Mouse (Mus musculus) thymus, adult 18-20 months (tissue): Measurements from ENCODE around the gene Tenm4.

Experiments
- DNase-seq, 2 experiments: peaks; one replicate each; pipeline ENCODE4 v3.0.0; 2022; ENCODE audit warnings: mixed read lengths in 2 of 2

The Tenm4 gene

GRCm38 (mm10) chr7:96752776-96753175 is 581.7 kb downstream of the Tenm4 start:
- DNase-seq: no peak

- no peak for DNase-seq
Observed at GRCm38 (mm10) chr7:96753335-96754095, 582.5 kb downstream of the Tenm4 start.

GRCm38 (mm10) chr7:96754175-96754574 is 583.1 kb downstream of the Tenm4 start:
- DNase-seq: no peak

- DNase-seq: no peak
Observed at GRCm38 (mm10) chr7:96755459-96756094, 584.5 kb downstream of the Tenm4 start.

- DNase-seq: no peak
Observed at GRCm38 (mm10) chr7:96756104-96756742, 585.2 kb downstream of the Tenm4 start.

- DNase-seq: no peak
Observed at GRCm38 (mm10) chr7:96757067-96757466, 586.0 kb downstream of the Tenm4 start.

GRCm38 (mm10) chr7:96760208-96760607 is 589.2 kb downstream of the Tenm4 start:
- no peak for DNase-seq

- no peak for DNase-seq
Observed at GRCm38 (mm10) chr7:96761151-96761550, 590.1 kb downstream of the Tenm4 start.

- DNase-seq: no peak
Observed at GRCm38 (mm10) chr7:96765321-96765960, 594.4 kb downstream of the Tenm4 start.

GRCm38 (mm10) chr7:96767090-96767489 is 596.0 kb downstream of the Tenm4 start:
- no peak for DNase-seq

- DNase-seq: no peak
Observed at GRCm38 (mm10) chr7:96768718-96769117, 597.7 kb downstream of the Tenm4 start.

- no peak for DNase-seq
Observed at GRCm38 (mm10) chr7:96769784-96770183, 598.7 kb downstream of the Tenm4 start.

GRCm38 (mm10) chr7:96772966-96773365 is 601.9 kb downstream of the Tenm4 start:
- DNase-seq: no peak

- no peak for DNase-seq
Observed at GRCm38 (mm10) chr7:96773585-96774225, 602.7 kb downstream of the Tenm4 start.

GRCm38 (mm10) chr7:96775080-96775486 is 604.0 kb downstream of the Tenm4 start:
- no peak for DNase-seq

GRCm38 (mm10) chr7:96777938-96778600 is 607.0 kb downstream of the Tenm4 start:
- DNase-seq: no peak

- no peak for DNase-seq
Observed at GRCm38 (mm10) chr7:96778601-96778969, 607.5 kb downstream of the Tenm4 start.

- no peak for DNase-seq
Observed at GRCm38 (mm10) chr7:96780556-96780955, 609.5 kb downstream of the Tenm4 start.

- no peak for DNase-seq
Observed at GRCm38 (mm10) chr7:96781068-96781467, 610.0 kb downstream of the Tenm4 start.

- DNase-seq: no peak
Observed at GRCm38 (mm10) chr7:96782686-96783085, 611.6 kb downstream of the Tenm4 start.

- DNase-seq: no peak
Observed at GRCm38 (mm10) chr7:96785808-96786207, 614.8 kb downstream of the Tenm4 start.
